Mouse (Mus musculus) liver, adult 2 months (tissue): ENCODE measurements around the gene Stpg1. TPM values are rescaled to one million over a fixed set of nuclear protein-coding genes. Genes with fewer than 3 reads are reported as not detected.

ENCODE experiments used
- DNase-seq: peaks from one replicate; pipeline ENCODE4 v3.0.0-alpha.2; 2011; ENCODE audit warnings: low read depth, low spot score; ENCODE audit errors: extremely low read depth
- H3K27ac ChIP-seq: fragments of 200-500 bp; replicated peaks from 2 replicates; pipeline ENCODE4 v1.5.1; 2012; ENCODE audit warnings: low read depth, mild to moderate bottlenecking, control low read depth, inconsistent platforms, low read length; ENCODE audit not compliant: insufficient read depth
- H3K27me3 ChIP-seq: fragments of 200-500 bp; 2 replicates; pipeline ENCODE4 v1.6.1; 2012; ENCODE audit warnings: mild to moderate bottlenecking, moderate library complexity, low read length, inconsistent platforms; ENCODE audit not compliant: control insufficient read depth, insufficient read depth
- H3K36me3 ChIP-seq: fragments of 200-500 bp; 2 replicates; pipeline ENCODE4 v1.6.1; 2012; ENCODE audit warnings: low read length, inconsistent platforms; ENCODE audit not compliant: control insufficient read depth, insufficient read depth
- H3K4me1 ChIP-seq: fragments of 200-500 bp; 2 replicates; pipeline ENCODE4 v1.6.1; 2011; ENCODE audit warnings: low read length; ENCODE audit not compliant: control insufficient read depth, insufficient read depth
- H3K4me3 ChIP-seq: fragments of 200-500 bp; 2 replicates; pipeline ENCODE4 v1.5.1; 2011; ENCODE audit warnings: low read depth, mild to moderate bottlenecking, control low read depth, low read length, moderate library complexity; ENCODE audit not compliant: insufficient read depth
- H3K79me2 ChIP-seq: fragments of 200-500 bp; 2 replicates; pipeline ENCODE4 v1.6.1; 2012; ENCODE audit warnings: inconsistent platforms, mild to moderate bottlenecking, low read length, moderate library complexity; ENCODE audit not compliant: control insufficient read depth, insufficient read depth
- H3K9ac ChIP-seq: fragments of 200-500 bp; 2 replicates; pipeline ENCODE4 v1.6.1; 2012; ENCODE audit warnings: low read depth, mild to moderate bottlenecking, control low read depth, inconsistent platforms, low read length
- CTCF ChIP-seq: fragments of 200-500 bp; IDR thresholded peaks from 2 replicates; pipeline ENCODE4 v1.5.1; 2011; ENCODE audit warnings: low read depth, low read length, control low read depth
- POLR2A ChIP-seq: fragments of 200-500 bp; IDR thresholded peaks from 2 replicates; pipeline ENCODE4 v1.6.1; 2011; ENCODE audit warnings: low read length, control low read depth; ENCODE audit not compliant: insufficient read depth; ENCODE audit errors: extremely low read depth
- WGBS: fragments of 180-500 bp; shearing (Covaris S2); methylation state at CpG from one replicate; pipeline ENCODE4 v1.1.7; 2018; 5-methylcytosine and 5-hydroxymethylcytosine counted together
- polyA plus RNA-seq: library from polyadenylated mRNA; depleted of rRNA; stranded (reverse); fragments of >200 nt; gene quantifications from 2 replicates; pipeline ENCODE4 v1.2.3, GENCODE M21; 2012; rRNA removed
- total RNA-seq: library from RNA; depleted of rRNA; stranded (reverse); fragments of >200 nt; gene quantifications from 2 replicates; pipeline ENCODE4 v1.2.3, GENCODE M21; 2014; rRNA removed

Gene Stpg1
- not detected in 2 replicates for total RNA-seq
- polyA plus RNA-seq: not detected in 2 replicates

GRCm38 (mm10) chr4:135494521-135495396 is at the start of gene Stpg1, which contains the start of gene Nipal3:
TSS of gene Stpg1 (plus strand) at chr4:135494790.
TSS of gene Nipal3 (minus strand) at chr4:135495038.
- peak within 1 kb of the TSS; percentile 66 for H3K9ac ChIP-seq
- H3K27ac ChIP-seq: peak within 1 kb of the TSS; percentile 28; the same call in 1 of the 2 replicates
- H3K4me1 ChIP-seq: peaks cover 6% of the 10 kb centered on the region; the same call in 1 of the 2 replicates
- DNase-seq: peak; percentile 92
- no peaks in the 10 kb centered on the region for H3K27me3 ChIP-seq
- under 1% methylated on average over 53 of the region's 53 CpGs for WGBS
- H3K4me3 ChIP-seq: peak within 1 kb of the TSS; percentile 80
- peaks cover 4% of the 10 kb centered on the region; the same call in 1 of the 2 replicates for H3K36me3 ChIP-seq
- no peaks in the 10 kb centered on the region for H3K79me2 ChIP-seq
- 0 out of 2 replicates have a peak, but pooled peaks have one; percentile 2 for TF ChIP-seq POLR2A
- TF ChIP-seq CTCF: peak; percentile 79

GRCm38 (mm10) chr4:135451360-135452015 is 43.1 kb upstream of the Stpg1 start:
- 74% methylated on average over 18 of the region's 18 CpGs for WGBS
- no peaks in the 10 kb centered on the region for H3K36me3 ChIP-seq
- H3K4me1 ChIP-seq: no peaks in the 10 kb centered on the region
- no peak overlapping the region for H3K4me3 ChIP-seq
- DNase-seq: no peak
- H3K79me2 ChIP-seq: no peaks in the 10 kb centered on the region
- no peak overlapping the region for H3K27ac ChIP-seq
- TF ChIP-seq POLR2A (no peak), CTCF (no peak)
- no peak overlapping the region for H3K9ac ChIP-seq
- no peaks in the 10 kb centered on the region for H3K27me3 ChIP-seq

- Histone ChIP-seq H3K79me2 (no peaks in the 10 kb centered on the region), H3K27ac (no peak overlapping the region), H3K4me3 (no peak overlapping the region), H3K4me1 (no peaks in the 10 kb centered on the region), H3K36me3 (no peaks in the 10 kb centered on the region), H3K27me3 (no peaks in the 10 kb centered on the region), H3K9ac (no peak overlapping the region)
- TF ChIP-seq CTCF: no peak
- TF ChIP-seq POLR2A: no peak
- DNase-seq: no peak
- 85% methylated on average over 6 of the region's 6 CpGs for WGBS
Observed at GRCm38 (mm10) chr4:135453164-135453563, 41.4 kb upstream of the Stpg1 start.

- Histone ChIP-seq H3K79me2 (no peaks in the 10 kb centered on the region), H3K4me1 (no peaks in the 10 kb centered on the region), H3K4me3 (no peak overlapping the region), H3K36me3 (no peaks in the 10 kb centered on the region), H3K27ac (no peak overlapping the region), H3K9ac (no peak overlapping the region), H3K27me3 (no peaks in the 10 kb centered on the region)
- DNase-seq: no peak
- WGBS: 80% methylated on average over 12 of the region's 12 CpGs
- TF ChIP-seq CTCF (no peak), POLR2A (no peak)
Observed at GRCm38 (mm10) chr4:135453572-135453971, 41.0 kb upstream of the Stpg1 start.

GRCm38 (mm10) chr4:135463406-135463805 is 31.2 kb upstream of the Stpg1 start:
- Histone ChIP-seq H3K27ac (no peak overlapping the region), H3K79me2 (no peaks in the 10 kb centered on the region), H3K9ac (no peak overlapping the region), H3K4me1 (no peaks in the 10 kb centered on the region), H3K4me3 (no peak overlapping the region), H3K27me3 (no peaks in the 10 kb centered on the region), H3K36me3 (peaks cover 6% of the 10 kb centered on the region)
- no peak for DNase-seq
- TF ChIP-seq CTCF (no peak), POLR2A (no peak)
- 96% methylated on average over 11 of the region's 11 CpGs for WGBS
